Mouse (Mus musculus) cerebellum, adult 2 months (tissue): ENCODE results near the gene Prrg2.

ENCODE experiments used
- CTCF ChIP-seq: fragments of 200-500 bp; IDR thresholded peaks from 2 replicates; pipeline ENCODE4 v1.5.1; 2011; ENCODE audit warnings: low read depth, mild to moderate bottlenecking, control low read depth, low read length, moderate library complexity, borderline replicate concordance; ENCODE audit not compliant: insufficient read depth
- POLR2A ChIP-seq: fragments of 200-500 bp; IDR thresholded peaks from 2 replicates; pipeline ENCODE4 v1.6.1; 2011; ENCODE audit warnings: low read length, control low read depth, borderline replicate concordance; ENCODE audit not compliant: insufficient read depth

- no peak for TF ChIP-seq CTCF
- no peak for TF ChIP-seq POLR2A
Observed at GRCm38 (mm10) chr7:45105491-45105890, 43.0 kb upstream of the Prrg2 start.
